Mouse (Mus musculus): ENCODE measurements around the gene Zkscan17.

Gene Zkscan17

DNA sequence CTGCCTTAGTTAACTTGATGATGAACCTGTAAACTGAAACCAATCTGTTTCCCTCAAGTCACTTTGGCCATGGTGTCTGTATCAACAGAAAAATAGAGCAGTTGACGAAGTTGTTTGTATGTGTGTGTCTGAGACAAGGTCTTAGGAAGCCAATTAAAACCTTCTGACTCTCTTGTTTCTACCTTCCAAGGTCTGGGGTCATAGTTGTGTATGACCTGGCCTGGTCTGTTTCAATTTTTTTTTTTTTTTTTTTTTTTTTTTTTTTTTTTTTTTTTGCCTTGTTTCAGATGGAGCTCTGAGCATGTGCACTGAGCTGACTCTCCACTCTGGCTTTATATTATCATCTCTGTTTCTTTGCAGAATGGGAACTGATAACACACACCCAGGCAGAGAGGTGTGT, 9.1 kb downstream of the Zkscan17 start:
- no peak for DNase-seq

DNA sequence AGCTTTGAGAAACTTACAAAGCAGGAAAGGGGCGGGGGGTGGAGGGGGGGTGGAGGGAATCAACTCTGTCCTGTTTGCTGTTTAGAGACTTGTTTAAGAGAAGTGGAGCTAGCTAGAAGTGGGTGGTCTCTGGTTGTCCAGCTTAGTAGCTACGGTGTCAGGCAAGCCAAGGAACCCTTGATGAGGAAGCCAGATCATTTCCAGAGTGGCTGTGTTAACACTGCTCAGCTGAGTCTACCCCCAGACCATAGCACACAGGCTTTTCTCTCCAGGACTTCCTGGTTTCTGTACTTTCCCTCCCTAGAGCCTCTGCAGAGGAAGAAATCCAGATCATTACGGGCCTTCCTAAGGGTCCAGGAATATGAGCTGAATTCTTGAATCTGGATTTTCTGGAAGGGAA, 11.8 kb downstream of the Zkscan17 start:
- DNase-seq = no peak

DNA sequence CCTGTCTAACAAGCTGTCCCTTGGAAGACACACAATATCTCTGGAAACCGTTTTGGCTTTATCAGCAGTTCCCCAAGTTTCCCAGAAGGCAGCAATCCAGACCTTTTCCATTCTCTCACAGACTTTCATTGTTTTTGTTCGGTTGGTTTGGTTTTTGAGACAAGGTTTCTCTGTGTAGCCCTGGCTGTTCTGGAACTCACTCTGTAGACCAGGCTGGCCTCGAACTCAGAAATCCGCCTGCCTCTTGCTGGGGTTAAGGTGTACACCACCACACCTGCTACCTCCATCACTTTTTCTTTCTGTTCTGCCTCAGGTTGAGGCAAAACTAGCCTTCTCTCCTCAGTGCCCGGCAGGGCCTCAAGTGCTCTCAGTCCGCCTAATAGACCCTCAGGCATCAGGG, 12.2 kb downstream of the Zkscan17 start:
- no peak for DNase-seq

DNA sequence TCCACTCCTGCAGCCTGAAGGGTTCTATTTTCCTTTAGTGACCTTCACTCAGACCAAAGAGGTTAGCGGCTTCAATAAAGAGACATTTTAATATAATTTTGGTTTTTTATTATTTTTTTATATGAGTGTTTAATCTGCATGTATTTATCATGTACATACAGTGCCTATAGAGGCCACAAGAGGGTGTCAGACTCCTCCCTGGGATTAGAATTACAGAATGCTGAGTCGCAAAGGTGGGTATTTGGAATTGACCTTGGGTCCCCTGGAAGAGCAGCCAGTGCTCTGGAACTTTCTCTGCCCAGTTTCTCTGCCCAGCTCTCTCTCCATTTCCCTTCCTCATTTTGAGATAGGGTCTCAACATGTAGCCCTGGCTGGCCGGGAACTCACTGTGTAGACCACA, 13.0 kb downstream of the Zkscan17 start:
- no peak for DNase-seq

DNA sequence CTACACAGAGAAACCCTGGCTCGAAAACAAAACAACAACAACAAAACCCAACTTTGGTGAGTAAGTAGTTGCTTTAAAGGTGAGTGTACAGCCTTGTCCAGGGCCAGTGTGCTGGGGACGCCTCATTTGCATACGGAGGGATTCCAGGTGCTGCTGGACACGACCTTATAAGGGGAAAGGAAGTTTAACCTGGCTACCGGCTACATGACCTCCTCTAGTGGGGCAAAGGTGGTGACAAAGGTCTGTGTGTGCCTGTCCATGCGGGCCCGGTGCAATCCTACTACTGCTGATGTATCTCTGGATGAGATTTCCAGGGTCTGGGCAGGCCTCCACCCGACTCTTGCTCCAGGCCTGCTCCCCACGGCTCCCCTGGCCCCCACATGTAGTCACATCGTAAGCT, 13.8 kb downstream of the Zkscan17 start:
- no peak for DNase-seq

DNA sequence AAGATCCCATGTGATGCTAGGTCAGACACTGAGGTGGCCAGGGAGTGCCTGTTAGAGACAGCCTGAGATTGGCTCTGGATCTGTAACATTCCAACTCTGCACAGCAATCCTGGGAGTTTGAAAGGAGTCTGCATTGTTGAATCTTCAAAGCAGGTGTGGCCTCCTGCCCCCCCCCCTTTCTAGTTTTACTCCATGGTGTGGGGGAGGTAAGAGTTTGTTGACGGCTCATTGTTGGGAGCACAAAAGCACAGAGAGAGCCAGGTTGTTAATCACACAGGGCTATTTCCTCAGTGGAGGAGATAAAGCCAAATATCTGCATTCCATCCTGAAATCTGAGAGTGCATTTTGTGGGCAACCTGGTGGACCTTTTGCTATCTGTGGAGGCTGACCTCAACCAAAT, 15.0 kb downstream of the Zkscan17 start:
- DNase-seq = no peak

DNA sequence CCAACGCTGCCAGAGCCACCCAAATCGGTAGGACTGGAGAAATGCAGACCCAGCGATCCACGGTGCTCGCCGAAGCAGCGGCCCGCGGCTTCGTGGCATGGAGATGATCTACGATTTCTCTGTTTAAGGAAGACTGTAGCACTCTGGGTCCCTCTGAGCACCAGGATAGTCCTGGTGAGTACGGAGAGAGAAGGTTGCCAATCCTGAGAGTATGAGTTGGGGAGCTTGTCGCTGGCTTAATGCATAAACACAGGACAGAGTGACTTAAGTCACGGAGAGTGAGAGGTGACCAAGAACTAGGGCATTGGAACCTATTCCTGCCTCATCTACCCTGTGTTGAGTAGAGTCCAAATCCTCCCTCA, 19.9 kb downstream of the Zkscan17 start:
- no peak for DNase-seq

DNA sequence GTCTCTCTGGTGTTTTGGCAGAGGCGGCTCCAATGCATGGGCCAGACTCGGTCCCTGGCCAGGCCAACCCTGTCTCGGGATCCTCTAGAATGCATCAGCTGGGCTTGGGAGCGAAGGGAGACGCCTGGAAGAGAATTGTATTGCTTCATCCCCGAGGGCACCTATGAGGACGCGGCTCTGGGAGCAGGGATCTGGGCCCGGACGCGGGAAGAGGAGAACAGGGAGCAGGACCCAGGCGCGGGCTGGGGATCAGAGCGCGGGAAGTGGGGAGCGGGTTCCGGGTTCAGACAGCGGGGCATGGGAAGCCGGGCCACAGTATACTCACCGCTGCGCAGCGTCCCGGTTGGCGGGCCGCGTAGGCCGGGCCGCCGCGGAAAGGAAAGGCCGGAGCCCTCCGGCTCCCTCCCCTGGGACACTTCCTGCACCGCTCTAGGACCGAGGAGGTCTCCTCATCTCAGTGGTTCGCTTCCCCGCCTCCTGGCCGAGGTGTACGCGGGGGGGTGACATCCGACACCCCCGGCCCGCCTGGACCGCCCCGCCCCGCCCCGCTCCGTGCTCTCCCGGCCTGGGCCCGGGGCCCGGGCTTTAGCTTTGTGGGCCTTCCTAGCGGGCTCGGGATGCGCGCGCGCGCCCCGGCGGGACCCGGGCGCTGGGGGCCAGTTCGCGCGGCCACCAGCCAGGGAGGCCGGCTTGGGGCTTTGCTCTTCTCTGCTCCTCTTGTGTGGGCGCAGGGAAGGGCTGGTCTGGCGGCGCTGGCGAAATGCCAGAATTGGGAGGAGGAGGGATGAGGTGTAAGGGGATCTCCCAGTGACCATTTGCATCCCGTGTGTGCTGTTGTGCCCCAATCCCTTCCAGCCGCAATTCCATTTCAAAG, 20.5 kb downstream of the Zkscan17 start:
- DNase-seq = peak; percentile 96

DNA sequence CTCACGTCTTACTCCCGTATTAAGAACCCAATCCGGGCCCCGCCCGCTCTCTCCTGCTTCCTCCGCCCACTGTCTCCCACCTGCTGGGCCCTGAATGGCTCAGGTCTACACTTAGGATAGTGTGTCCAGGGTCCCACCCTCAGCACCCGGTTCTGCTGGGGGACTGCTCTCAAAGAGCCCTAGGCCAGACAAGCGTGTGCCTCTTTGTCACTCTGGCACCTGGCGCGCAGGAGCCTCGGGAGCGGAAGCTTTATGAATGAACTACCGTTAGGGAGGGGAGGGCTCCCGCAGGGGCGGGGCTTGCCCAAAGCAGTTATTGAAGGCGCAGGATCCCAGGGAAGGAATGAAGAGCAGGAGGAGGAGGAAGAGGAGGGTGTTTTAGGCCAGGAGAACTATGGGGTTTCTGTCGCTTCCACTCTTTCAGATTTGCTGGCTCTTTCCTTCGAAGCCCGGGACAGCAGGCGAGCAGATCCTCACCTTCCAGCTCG, 21.2 kb downstream of the Zkscan17 start:
- peak; percentile 84 for DNase-seq

DNA sequence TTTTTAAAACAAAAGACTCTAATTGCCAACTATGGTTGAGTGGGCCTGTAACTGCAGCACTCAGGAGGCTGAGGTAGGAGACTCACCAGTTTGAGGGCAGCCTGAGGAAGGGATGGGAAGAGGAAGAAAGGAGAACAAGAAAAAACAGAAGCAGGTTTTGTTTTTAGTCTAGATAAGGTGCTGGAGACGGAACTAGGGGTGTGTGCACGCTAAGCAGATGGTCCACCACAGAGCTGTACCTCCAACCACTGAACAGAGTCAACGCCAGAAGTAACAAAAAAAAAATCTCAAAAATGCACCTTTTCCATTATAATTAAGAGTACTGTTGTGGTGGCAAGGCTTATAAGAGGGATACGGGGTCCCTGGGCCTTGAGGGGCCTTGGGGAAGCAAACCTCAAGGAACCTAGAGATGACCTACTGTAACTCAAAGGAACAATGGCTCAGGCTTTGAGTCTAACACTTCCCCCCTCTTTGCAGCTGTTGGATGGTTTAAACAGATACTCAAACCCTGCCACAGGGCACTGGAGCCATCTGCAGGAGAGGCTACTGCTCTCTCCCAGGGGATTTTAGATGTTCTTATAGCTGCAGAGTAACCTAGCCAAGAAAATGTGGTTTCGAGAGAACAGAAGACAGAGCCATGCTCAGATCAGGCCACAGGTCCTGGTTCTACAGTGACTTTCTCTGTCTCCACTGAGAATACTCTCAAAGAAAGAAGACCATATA, 24.4 kb downstream of the Zkscan17 start:
- DNase-seq = no peak

DNA sequence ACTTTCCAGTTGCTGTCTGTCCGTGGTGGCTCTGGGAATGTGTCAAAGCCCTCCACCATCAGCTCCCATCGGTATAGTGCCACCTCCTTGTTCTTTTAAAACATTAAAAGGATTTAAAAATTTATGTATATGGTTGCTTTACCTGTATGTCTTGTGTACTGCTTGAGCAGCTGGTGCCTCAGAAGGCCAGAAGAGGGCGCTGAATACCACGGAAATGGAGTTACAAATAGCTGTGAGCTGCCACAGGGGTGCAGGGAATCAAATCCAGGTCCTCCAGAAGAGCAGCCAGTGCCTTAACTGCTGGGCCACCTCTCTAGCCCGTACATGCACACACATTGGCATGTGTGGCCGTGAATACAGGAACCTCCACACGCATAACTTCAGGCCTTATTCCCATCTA, 28.8 kb downstream of the Zkscan17 start:
- DNase-seq = no peak

DNA sequence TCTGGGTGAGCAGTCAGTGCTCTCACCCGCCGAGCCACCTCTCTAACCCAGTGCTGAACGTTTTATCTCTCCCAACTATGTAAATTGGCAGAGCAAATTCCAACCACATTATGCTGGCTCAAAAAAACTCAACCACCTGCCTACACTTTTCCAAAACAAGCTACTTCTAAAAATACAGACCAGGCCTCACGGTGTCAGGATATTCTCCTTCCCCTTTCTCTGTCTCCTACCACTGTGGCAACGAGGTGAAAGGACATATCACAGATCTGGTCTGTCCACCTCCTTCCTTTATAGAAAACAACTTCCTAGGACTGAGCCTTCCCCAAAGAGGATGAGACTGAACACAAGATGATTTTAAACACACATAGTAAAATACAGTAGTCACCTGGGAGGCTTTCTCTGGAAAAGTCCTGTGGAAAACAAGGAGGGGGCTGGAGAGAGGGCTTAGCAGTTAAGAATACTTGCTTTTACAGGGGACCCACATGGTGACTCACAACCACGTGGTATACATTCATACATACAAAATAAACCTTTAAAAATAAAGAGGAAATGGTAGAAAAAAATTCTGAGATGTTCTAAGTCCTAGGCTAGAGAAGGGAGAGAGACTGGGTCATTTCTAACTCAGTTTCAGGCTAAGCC, 29.8 kb downstream of the Zkscan17 start:
- no peak for DNase-seq

DNA sequence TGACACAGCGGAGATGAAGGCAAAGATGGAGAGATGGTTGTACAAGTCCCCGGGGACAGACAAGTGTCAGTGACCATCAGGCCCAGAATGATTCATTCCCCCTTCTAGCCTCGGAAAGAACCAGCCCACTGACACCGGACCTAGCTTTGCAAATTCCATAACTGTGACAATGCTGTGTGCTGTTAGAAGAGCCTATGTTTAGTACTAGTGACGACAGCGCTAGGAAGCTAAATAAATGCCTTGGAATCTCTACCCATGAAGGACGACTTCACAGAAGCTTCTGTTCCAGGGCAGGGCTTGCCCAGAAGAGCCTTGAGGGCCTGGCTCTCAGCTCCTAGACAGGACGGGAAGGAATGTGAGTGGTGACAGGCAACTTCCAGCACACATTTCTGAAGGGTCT, 40.3 kb downstream of the Zkscan17 start:
- no peak for DNase-seq

DNA sequence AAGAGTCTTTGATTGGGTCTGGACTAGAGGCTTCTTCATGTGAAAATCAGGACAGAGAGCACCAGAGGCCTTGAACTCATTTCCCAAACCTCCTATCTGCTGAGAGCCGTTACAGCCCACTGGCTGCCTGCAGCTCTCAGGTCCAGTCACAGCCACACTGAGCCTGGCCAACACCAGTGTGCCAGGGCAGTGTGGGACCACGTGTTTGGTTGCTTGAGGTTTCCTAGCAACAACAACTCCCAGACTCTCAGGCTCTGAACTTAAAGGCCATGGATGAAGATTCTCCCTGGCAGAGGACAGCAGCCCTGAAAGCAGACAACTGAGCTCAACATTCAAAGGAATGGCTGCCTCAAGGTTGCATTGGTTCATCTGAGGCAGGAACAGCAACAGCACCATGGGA, 40.9 kb downstream of the Zkscan17 start:
- no peak for DNase-seq

DNA sequence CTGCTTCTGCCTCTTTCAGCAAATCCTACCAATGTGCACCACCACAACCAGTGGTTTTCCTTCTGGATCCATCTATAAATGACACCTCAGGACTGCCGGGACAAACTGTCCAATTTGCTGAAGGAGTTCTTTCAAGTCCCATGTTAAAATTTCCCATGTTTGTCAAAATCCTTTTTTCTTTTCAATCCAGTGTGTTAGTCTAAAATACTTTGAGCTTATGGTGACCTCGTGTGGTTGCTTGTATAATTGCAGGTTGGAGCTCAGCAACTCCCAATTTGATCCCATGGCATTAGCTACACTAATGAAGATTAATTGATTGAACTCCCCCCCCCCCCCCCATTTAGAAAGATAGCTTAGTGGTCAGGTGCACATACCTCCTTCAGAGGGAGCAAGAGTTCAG, 43.3 kb downstream of the Zkscan17 start:
- peak; percentile 71 for DNase-seq

DNA sequence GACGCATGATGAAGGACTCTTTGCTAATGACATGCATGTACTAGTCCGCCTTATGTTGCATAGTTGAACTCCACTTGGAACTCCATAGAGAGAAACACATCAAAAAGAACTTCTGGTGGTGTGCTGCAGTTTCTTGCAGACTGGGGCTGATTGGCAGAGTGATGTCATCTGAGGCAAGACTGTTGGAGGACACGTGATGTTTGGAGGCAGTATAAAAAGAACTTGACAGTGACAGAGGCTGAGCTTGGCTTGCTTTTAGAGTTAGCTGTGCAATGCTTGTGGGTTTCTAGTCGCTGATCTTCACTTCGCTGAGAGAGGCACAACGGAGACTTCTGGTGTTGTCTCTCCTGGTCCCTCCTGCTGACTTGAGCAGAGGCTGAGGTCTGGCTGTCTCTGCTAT, 49.3 kb downstream of the Zkscan17 start:
- DNase-seq = no peak

DNA sequence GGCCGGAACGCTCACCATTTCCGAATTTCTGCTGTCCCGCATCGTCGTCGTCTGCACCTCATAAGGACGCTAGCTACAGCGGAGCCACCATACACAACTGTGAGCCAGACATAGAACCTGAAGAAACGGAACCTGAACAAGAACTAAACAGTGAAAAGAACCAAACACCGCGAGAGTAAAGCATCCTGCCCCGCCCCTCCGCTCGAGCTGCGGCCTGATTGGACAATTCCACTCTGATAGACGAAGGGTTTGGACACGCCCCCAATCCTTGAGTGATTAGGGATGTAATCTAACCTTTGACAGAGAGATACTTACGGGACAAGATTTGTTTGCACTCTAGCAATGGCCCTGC, 54.2 kb downstream of the Zkscan17 start, which contains the start of gene Zfp867:
TSS of gene Zfp867 (minus strand) at position 149 of the 352 bp plus-strand sequence.
- peak; percentile 95 for DNase-seq

DNA sequence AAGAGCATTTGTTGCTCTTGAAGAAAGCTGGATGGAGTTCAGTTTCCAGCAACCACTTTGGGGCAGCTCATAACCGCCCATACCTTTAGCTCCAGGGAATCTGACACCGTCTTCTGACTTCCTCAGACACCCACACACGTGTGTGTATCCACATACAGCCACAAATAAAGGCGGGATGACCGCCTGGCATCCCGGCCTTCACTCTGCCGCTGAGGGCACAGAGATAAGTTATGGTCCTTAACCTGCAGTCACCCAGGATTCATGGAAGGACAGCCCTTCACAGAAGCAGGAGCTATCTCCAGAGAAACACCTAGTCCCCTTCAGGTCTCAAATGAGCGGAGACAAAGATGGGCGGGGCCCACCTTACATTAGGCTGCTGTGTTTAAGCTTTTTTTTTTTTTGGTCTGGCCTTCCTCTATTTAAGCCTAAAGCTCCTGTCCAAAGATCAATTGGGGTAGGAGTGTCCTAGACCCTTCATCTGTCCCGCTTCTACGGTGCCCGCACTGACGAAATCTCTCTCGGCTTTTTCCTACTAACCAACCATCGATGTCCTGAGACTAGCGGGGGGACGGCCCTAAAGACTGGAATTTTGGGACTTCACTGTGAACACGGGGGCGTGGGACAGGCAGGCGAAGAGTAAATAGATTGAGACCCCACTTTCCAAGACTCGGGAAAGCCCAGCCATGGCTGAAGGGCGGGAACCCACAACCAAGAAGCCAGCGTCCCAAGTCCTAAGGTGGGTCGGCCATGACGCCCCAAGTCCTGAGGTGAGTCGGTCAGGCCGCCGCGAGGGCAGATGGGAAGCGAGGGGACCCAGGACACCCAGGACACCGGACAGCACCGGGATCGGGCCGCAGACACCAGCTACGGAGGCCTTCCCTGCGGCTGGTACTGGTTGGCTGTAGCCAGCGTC, 54.9 kb downstream of the Zkscan17 start:
- DNase-seq = peak; percentile 55

DNA sequence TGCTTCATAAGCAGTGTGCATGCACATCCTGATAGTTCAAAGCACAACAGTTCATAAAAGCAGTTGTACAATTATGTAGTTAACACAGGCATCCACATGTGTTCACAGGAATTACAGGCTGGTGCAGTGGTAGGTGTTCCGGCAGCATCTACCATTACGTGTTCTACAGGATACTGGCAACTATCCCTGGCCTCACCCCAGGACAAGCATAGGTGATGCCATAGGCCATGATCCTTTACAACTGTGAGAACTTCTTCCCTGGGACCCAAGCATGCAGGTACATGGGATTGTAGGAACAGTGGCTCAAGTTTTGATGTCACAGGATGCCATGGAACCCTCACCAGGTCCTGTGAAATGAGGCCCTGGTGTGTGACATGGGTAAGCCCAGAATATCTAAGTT, 66.1 kb downstream of the Zkscan17 start:
- DNase-seq = no peak

DNA sequence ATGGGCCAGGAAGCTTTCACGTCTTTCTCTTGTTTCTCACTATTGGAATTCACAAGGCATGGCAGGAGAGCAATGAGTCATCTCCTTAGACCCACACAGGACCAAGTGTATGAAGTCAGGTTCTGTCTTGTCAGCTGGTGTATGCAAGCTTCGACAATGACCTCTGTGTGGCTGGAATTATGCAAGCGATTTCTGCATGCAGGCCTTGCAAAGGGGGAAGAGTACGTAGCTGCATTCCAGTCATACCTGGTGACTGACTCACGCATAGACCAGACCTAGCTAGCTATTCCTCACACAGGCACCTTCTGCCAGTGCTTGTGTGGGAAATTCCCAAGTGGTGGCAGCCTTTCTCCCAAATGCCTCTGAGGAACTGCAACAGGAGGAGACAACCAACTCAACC, 67.6 kb downstream of the Zkscan17 start:
- peak; percentile 27 for DNase-seq

DNA sequence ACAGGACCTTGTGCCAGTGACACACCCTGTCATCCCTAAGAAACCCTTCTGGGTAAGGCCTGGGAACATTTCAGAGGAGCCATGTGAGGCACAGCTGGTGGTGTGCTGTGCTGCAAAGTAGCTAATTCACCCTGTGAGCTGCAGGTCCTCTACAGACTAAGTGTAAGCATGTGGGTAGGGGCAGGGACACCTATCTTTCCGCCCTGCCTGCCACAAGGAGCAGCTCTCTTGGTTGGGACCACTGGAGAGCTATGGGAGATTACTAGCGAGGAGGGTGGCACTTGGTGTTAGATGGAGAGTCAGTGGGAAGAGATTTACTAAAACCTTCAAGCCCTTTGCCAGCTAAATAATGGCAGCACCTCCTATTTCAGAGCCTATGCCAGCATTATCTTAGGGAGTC, 69.7 kb downstream of the Zkscan17 start:
- no peak for DNase-seq

DNA sequence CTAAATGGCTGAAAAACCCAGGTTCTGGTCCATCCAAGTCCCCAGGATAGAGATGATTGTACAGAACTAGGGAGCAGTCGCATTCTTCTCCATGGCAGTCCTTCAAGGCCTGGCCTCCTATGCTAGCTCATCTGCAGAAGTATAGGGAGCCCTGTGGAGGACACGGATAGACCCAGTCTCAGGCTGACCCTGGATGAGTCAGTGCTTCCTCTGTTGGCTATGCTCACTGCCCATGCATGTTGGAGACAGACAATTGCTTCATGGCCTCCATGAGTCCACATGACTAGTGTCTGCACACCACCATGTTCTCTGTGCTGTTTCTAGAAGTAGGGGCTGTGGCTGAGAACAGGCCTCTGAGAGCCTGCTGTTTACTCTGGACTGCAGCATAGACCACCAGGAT, 70.2 kb downstream of the Zkscan17 start:
- DNase-seq = no peak

DNA sequence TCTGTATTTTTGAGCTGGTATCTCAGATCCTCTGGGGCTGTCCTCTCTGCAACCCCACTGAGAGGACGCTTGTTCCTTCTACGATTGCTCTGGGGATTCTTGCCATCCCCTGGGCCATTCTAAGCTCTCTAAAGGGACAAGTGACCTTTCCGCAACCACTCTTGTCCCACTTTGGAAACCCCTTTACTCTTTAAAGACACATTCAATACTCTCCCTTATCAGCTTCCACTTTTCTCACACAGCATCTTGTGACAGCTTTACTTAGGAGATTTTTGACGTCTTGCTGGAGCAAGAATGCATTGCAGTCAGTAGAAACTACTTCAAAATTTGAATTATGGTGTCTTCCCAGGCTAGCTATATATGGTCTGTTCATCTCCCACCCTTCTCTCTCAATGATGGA, 75.5 kb downstream of the Zkscan17 start, which contains the start of gene Snap47:
TSS of gene Snap47 (minus strand) at position 101 of the 400 bp plus-strand sequence.
- DNase-seq = no peak
